Mouse (Mus musculus): ENCODE data around the gene Inf2. TPM values are rescaled to one million over a fixed set of nuclear protein-coding genes. Genes with fewer than 3 reads are reported as not detected.

Inf2 gene
- 5.8 and 9.2 TPM in 2 replicates for polyA plus RNA-seq (2012; rRNA removed)

GRCm38 (mm10) chr12:112588426-112589256 lies at the start of gene Inf2:
Gene Inf2, plus strand, starts transcription at chr12:112588784.

GRCm38 (mm10) chr12:112619686-112620353 lies 31.2 kb downstream of the Inf2 start, which contains the start of gene Adssl1:
Gene Adssl1, plus strand, starts transcription at chr12:112620045.

GRCm38 (mm10) chr12:112644180-112644854 lies 55.7 kb downstream of the Inf2 start, which contains the start of gene Siva1:
Gene Siva1, plus strand, starts transcription at chr12:112644679.

Other genes starting within 250 kb of the Inf2 start
- gene A530016L24Rik, start 99.3 kb upstream of the Inf2 start, polyA plus RNA-seq (2012; rRNA removed) = 0.03 and 0.10 TPM in 2 replicates
- gene Tmem179, start 72.0 kb upstream of the Inf2 start, polyA plus RNA-seq (2012; rRNA removed) = 0.01 TPM in 2 replicates
- gene Adssl1, start 31.3 kb downstream of the Inf2 start, polyA plus RNA-seq (2012; rRNA removed) = 13.0 and 13.3 TPM in 2 replicates
- 35.0 and 36.2 TPM in 2 replicates for gene Siva1, start 55.9 kb downstream of the Inf2 start, polyA plus RNA-seq (2012; rRNA removed)
- 37.9 and 41.1 TPM in 2 replicates for gene Akt1, start 86.1 kb downstream of the Inf2 start, polyA plus RNA-seq (2012; rRNA removed)
- 1.9 and 2.2 TPM in 2 replicates for gene Zbtb42, start 90.0 kb downstream of the Inf2 start, polyA plus RNA-seq (2012; rRNA removed)
- gene Cep170b, start 131.7 kb downstream of the Inf2 start, polyA plus RNA-seq (2012; rRNA removed) = 6.4 and 7.4 TPM in 2 replicates
- gene Pld4, start 171.9 kb downstream of the Inf2 start, polyA plus RNA-seq (2012; rRNA removed) = 18.8 and 22.1 TPM in 2 replicates
- 0.22 and 0.31 TPM in 2 replicates for gene Ahnak2, start 213.9 kb downstream of the Inf2 start, polyA plus RNA-seq (2012; rRNA removed)
- 0.24 and 0.30 TPM in 2 replicates for gene Clba1, start 220.2 kb downstream of the Inf2 start, polyA plus RNA-seq (2012; rRNA removed)
- gene Cdca4, start 240.6 kb downstream of the Inf2 start, polyA plus RNA-seq (2012; rRNA removed) = 23.2 and 24.6 TPM in 2 replicates

Data from liver, embryonic 18 days (tissue).